Mouse (Mus musculus): ENCODE data around the gene Camkv.

DNA sequence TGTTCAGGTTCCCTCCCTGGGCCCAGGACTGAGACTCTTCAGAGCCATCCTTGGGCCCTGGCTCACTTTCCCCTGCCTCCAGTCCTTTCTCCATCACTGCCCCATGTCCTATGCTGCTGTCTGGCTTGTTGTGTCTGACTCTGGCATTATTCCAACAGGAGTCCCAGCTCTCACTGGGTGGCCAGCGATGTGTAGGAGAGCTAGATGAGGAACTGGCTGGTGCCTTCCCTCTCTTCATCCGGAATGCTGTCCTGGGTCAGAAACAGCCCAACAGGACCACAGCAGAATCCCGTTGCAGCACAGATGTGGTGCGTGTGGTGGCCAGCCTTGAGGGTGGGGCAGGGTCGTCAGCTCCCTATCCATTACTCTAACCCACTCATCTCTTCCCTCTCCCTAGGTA, 34.8 kb downstream of the Camkv start:
- no peak for TF ChIP-seq GATA1 (IDR thresholded peaks at IDR 0.05; ENCODE audit: low read length)
- TF ChIP-seq TAL1 (IDR thresholded peaks at IDR 0.05; ENCODE audit: low read length), result no peak
